Mouse (Mus musculus): ENCODE data around the gene Lars2. TPM values are rescaled to one million over a fixed set of nuclear protein-coding genes. Genes with fewer than 3 reads are reported as not detected.

Lars2 gene
- polyA plus RNA-seq, 1 experiment from 2014 or later, result 1,252 TPM

DNA sequence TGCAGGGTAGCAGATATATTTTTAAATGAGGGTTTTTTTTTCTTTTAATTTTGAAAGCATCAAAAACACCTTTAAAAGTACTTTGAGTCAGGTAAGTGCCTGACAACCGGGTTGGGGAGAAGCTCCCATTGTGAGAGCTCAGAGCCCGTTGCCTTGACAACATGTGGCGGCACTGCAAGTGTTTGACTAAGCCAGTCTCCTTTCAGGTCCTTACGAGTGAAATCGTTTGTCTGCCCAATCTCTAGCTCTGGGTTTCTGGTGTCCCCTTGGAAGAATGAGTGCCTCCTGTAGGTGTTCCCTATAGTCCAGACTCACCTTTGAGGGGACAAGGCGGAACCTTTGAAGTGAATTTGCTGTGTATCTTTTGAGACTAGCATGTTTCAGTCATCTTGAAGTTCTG, 31.0 kb downstream of the Lars2 start:
- no peak for TF ChIP-seq EP300 (optimal IDR thresholded peaks at IDR 0.05)
- TF ChIP-seq CTCF (IDR thresholded peaks at IDR 0.05; ENCODE audit: low read depth), result no peak
- H3K36me3 ChIP-seq (ENCODE audit: control insufficient read depth, insufficient read depth, low read length), result 0 out of 2 replicates have a peak, but pooled peaks cover 2% of the 10 kb centered on the region
- H3K9me3 ChIP-seq (ENCODE audit: control insufficient read depth, low read length), result no peaks in the 10 kb centered on the region
- H3K9ac ChIP-seq (ENCODE audit: low read length), result no peak overlapping the region
- no peak for ATAC-seq (ENCODE audit: low FRiP score, low TSS enrichment)
- 65% methylated on average over 6 of the region's 6 CpGs for whole genome bisulfite sequencing
- H3K4me1 ChIP-seq (replicated peaks; ENCODE audit: control insufficient read depth, insufficient read depth), result no peaks in the 10 kb centered on the region
- no peak overlapping the region for H3K27ac ChIP-seq (replicated peaks)
- no peaks in the 10 kb centered on the region for H3K27me3 ChIP-seq (ENCODE audit: control insufficient read depth, insufficient read depth, low read length)
- H3K4me2 ChIP-seq (replicated peaks; ENCODE audit: low read depth), result no peak overlapping the region
- no peak overlapping the region for H3K4me3 ChIP-seq (ENCODE audit: low read depth, low read length)
- no peak for DNase-seq (ENCODE audit: low spot score)

GRCm38 (mm10) chr9:123402215-123402614, 35.5 kb downstream of the Lars2 start:
- Histone ChIP-seq H3K4me3 (ENCODE audit: low read depth, low read length) (no peak overlapping the region), H3K4me2 (replicated peaks; ENCODE audit: low read depth) (no peak overlapping the region), H3K9ac (ENCODE audit: low read length) (no peak overlapping the region), H3K27ac (replicated peaks) (no peak overlapping the region), H3K27me3 (ENCODE audit: control insufficient read depth, insufficient read depth, low read length) (no peaks in the 10 kb centered on the region), H3K9me3 (ENCODE audit: control insufficient read depth, low read length) (no peaks in the 10 kb centered on the region), H3K36me3 (ENCODE audit: control insufficient read depth, insufficient read depth, low read length) (0 out of 2 replicates have a peak, but pooled peaks cover 2% of the 10 kb centered on the region), H3K4me1 (replicated peaks; ENCODE audit: control insufficient read depth, insufficient read depth) (no peaks in the 10 kb centered on the region)
- TF ChIP-seq EP300 (optimal IDR thresholded peaks at IDR 0.05), result no peak
- peak; percentile 44 for TF ChIP-seq CTCF (IDR thresholded peaks at IDR 0.05; ENCODE audit: low read depth)
- no peak for DNase-seq (ENCODE audit: low spot score)
- no peak for ATAC-seq (ENCODE audit: low FRiP score, low TSS enrichment)
- 78% methylated on average over 3 of the region's 3 CpGs for WGBS

- WGBS, result 71% methylated on average over 3 of the region's 3 CpGs
Observed at GRCm38 (mm10) chr9:123403031-123403430, 36.3 kb downstream of the Lars2 start.

GRCm38 (mm10) chr9:123405231-123405630, 38.5 kb downstream of the Lars2 start:
- DNase-seq (ENCODE audit: low spot score) (no peak), ATAC-seq (ENCODE audit: low FRiP score, low TSS enrichment) (no peak)
- Histone ChIP-seq H3K9ac (ENCODE audit: low read length) (no peak overlapping the region), H3K4me3 (ENCODE audit: low read depth, low read length) (no peak overlapping the region), H3K36me3 (ENCODE audit: control insufficient read depth, insufficient read depth, low read length) (no peaks in the 10 kb centered on the region), H3K27ac (replicated peaks) (no peak overlapping the region), H3K9me3 (ENCODE audit: control insufficient read depth, low read length) (no peaks in the 10 kb centered on the region), H3K4me2 (replicated peaks; ENCODE audit: low read depth) (no peak overlapping the region), H3K27me3 (ENCODE audit: control insufficient read depth, insufficient read depth, low read length) (no peaks in the 10 kb centered on the region), H3K4me1 (replicated peaks; ENCODE audit: control insufficient read depth, insufficient read depth) (no peaks in the 10 kb centered on the region)
- WGBS, result 88% methylated on average over 1 of the region's 1 CpGs
- no peak for TF ChIP-seq CTCF (IDR thresholded peaks at IDR 0.05; ENCODE audit: low read depth)
- no peak for TF ChIP-seq EP300 (optimal IDR thresholded peaks at IDR 0.05)

More at GRCm38 (mm10) chr9:123403031-123403430, 36.3 kb downstream of the Lars2 start:
- Histone ChIP-seq H3K4me3 (ENCODE audit: low read depth, low read length) (no peak overlapping the region), H3K4me1 (replicated peaks; ENCODE audit: control insufficient read depth, insufficient read depth) (no peaks in the 10 kb centered on the region), H3K9me3 (ENCODE audit: control insufficient read depth, low read length) (no peaks in the 10 kb centered on the region), H3K9ac (ENCODE audit: low read length) (no peak overlapping the region), H3K27me3 (ENCODE audit: control insufficient read depth, insufficient read depth, low read length) (no peaks in the 10 kb centered on the region), H3K4me2 (replicated peaks; ENCODE audit: low read depth) (no peak overlapping the region), H3K36me3 (ENCODE audit: control insufficient read depth, insufficient read depth, low read length) (0 out of 2 replicates have a peak, but pooled peaks cover 2% of the 10 kb centered on the region), H3K27ac (replicated peaks) (no peak overlapping the region)
- DNase-seq (ENCODE audit: low spot score) (no peak), ATAC-seq (ENCODE audit: low FRiP score, low TSS enrichment) (no peak)
- TF ChIP-seq CTCF (IDR thresholded peaks at IDR 0.05; ENCODE audit: low read depth) (no peak), EP300 (optimal IDR thresholded peaks at IDR 0.05) (no peak)

DNA sequence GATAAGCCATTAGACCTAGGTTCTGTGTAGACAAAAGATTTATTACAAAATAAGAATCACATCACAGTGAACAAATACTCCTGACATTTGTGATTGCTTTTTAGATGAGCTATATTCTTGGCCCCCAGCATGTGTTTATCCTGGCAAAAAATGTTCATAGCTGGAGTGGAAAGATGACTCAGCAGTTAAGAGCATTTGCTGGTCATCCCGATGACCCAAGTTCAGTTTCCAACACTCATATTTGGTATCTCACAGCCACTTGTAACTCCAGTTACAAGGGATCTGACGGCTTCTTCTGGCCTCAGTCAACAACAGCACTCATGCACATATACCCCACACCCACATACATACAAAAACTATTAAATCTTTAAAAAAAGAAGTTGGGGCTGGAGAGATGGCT, 42.0 kb downstream of the Lars2 start:
- no peak for TF ChIP-seq CTCF (IDR thresholded peaks at IDR 0.05; ENCODE audit: low read depth)
- no peak for TF ChIP-seq EP300 (optimal IDR thresholded peaks at IDR 0.05)
- no peak for DNase-seq (ENCODE audit: low spot score)
- 81% methylated on average over 2 of the region's 2 CpGs for WGBS
- no peak overlapping the region for H3K4me3 ChIP-seq (ENCODE audit: low read depth, low read length)
- no peak overlapping the region for H3K4me2 ChIP-seq (replicated peaks; ENCODE audit: low read depth)
- no peaks in the 10 kb centered on the region for H3K27me3 ChIP-seq (ENCODE audit: control insufficient read depth, insufficient read depth, low read length)
- no peaks in the 10 kb centered on the region for H3K36me3 ChIP-seq (ENCODE audit: control insufficient read depth, insufficient read depth, low read length)
- H3K27ac ChIP-seq (replicated peaks), result no peak overlapping the region
- ATAC-seq (ENCODE audit: low FRiP score, low TSS enrichment), result no peak
- no peaks in the 10 kb centered on the region for H3K9me3 ChIP-seq (ENCODE audit: control insufficient read depth, low read length)
- H3K4me1 ChIP-seq (replicated peaks; ENCODE audit: control insufficient read depth, insufficient read depth), result no peaks in the 10 kb centered on the region
- H3K9ac ChIP-seq (ENCODE audit: low read length), result no peak overlapping the region

- no peak overlapping the region for H3K27ac ChIP-seq (replicated peaks)
- H3K4me2 ChIP-seq (replicated peaks; ENCODE audit: low read depth), result no peak overlapping the region
- no peak overlapping the region for H3K9ac ChIP-seq (ENCODE audit: low read length)
- WGBS, result 89% methylated on average over 4 of the region's 4 CpGs
- H3K4me1 ChIP-seq (replicated peaks; ENCODE audit: control insufficient read depth, insufficient read depth), result 0 out of 2 replicates have a peak, but pooled peaks cover 2% of the 10 kb centered on the region
- H3K9me3 ChIP-seq (ENCODE audit: control insufficient read depth, low read length), result no peaks in the 10 kb centered on the region
- no peak overlapping the region for H3K4me3 ChIP-seq (ENCODE audit: low read depth, low read length)
- H3K36me3 ChIP-seq (ENCODE audit: control insufficient read depth, insufficient read depth, low read length), result peaks cover 5% of the 10 kb centered on the region; the same call in 1 of the 2 replicates
- DNase-seq (ENCODE audit: low spot score), result no peak
- H3K27me3 ChIP-seq (ENCODE audit: control insufficient read depth, insufficient read depth, low read length), result no peaks in the 10 kb centered on the region
- ATAC-seq (ENCODE audit: low FRiP score, low TSS enrichment), result no peak
- TF ChIP-seq EP300 (optimal IDR thresholded peaks at IDR 0.05), result no peak
- TF ChIP-seq CTCF (IDR thresholded peaks at IDR 0.05; ENCODE audit: low read depth), result no peak
Observed at GRCm38 (mm10) chr9:123429863-123430262, 63.1 kb downstream of the Lars2 start.
